Mouse (Mus musculus) liver, embryonic 15.5 days (tissue): Measurements from ENCODE around the gene Gm20388. TPM values are rescaled to one million over a fixed set of nuclear protein-coding genes. Genes with fewer than 3 reads are reported as not detected.
A peak's percentile ranks its signal among the peaks of the same experiment; 100 is the strongest.

Experiments
- ATAC-seq: fragments of 200-750 bp; cut with Nextera tagmentation; 2 replicates; pipeline ENCODE4 v1.8.0; 2017; ENCODE audit warnings: moderate number of reproducible peaks, mild to moderate bottlenecking, moderate library complexity; ENCODE audit not compliant: insufficient read depth
- H3K27ac ChIP-seq: fragments of 300-500 bp; sonication (generic); replicated peaks from 2 replicates; pipeline ENCODE4 v1.5.1; 2015; ENCODE audit warnings: mild to moderate bottlenecking, inconsistent platforms
- H3K27me3 ChIP-seq: fragments of 300-500 bp; sonication (generic); 2 replicates; pipeline ENCODE4 v1.6.1; 2015; ENCODE audit warnings: mild to moderate bottlenecking, inconsistent platforms
- H3K36me3 ChIP-seq: fragments of 300-500 bp; sonication (generic); replicated peaks from 2 replicates; pipeline ENCODE4 v1.6.1; 2015; ENCODE audit warnings: moderate library complexity, mild to moderate bottlenecking, inconsistent platforms
- H3K4me1 ChIP-seq: fragments of 300-500 bp; sonication (generic); replicated peaks from 2 replicates; pipeline ENCODE4 v1.6.1; 2015; ENCODE audit warnings: inconsistent platforms
- H3K4me2 ChIP-seq: fragments of 300-500 bp; sonication (generic); 2 replicates; pipeline ENCODE4 v1.6.1; 2015; ENCODE audit warnings: moderate library complexity, mild to moderate bottlenecking, inconsistent platforms
- H3K4me3 ChIP-seq: fragments of 300-500 bp; sonication (generic); replicated peaks from 2 replicates; pipeline ENCODE4 v1.5.1; 2015; ENCODE audit warnings: mild to moderate bottlenecking, inconsistent platforms
- H3K9ac ChIP-seq: fragments of 300-500 bp; sonication (generic); 2 replicates; pipeline ENCODE4 v1.6.1; 2015; ENCODE audit warnings: moderate library complexity, mild to moderate bottlenecking, inconsistent platforms
- H3K9me3 ChIP-seq: fragments of 300-500 bp; sonication (generic); replicated peaks from 2 replicates; pipeline ENCODE4 v1.6.1; 2016; ENCODE audit warnings: inconsistent platforms
- WGBS: fragments of 180-500 bp; shearing (Covaris S2); methylation state at CpG from one replicate; pipeline ENCODE4 v1.1.7; 2015; ENCODE audit warnings: mixed read lengths; ENCODE audit not compliant: insufficient replicate concordance; 5-methylcytosine and 5-hydroxymethylcytosine counted together
- polyA plus RNA-seq: library from polyadenylated mRNA; unstranded; fragments of >200 nt; fragmentation: Nextera tagmentation; extraction: Ambion mirVana; gene quantifications from 2 replicates; pipeline ENCODE4 v1.2.1, GENCODE M21; 2015

Gene Gm20388
- polyA plus RNA-seq, 1 experiment from 2014 or later: not detected

DNA sequence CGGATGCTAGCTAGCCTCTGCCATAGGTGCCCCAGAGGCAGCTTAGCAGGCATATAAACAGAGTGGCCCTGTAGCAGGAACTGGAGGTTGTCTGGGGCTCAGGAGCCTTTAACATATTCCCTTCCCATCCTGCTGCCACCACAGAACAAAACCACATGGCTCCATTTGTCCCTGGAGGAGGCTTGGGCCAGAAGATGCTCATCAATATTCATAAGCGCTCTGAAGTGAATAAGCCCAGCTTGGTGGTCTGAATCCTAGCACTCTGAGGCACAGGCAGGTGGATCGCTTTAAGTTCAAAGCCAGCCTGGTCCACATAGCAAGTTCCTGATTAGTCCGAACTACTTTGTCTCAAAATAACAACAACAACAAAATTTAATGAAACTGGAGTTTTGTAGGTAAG lies 22.6 kb upstream of the Gm20388 start:
- no peak for ATAC-seq
- H3K9ac ChIP-seq: no peak overlapping the region
- H3K4me2 ChIP-seq: no peak overlapping the region
- H3K4me3 ChIP-seq: no peak overlapping the region
- H3K27me3 ChIP-seq: 0 out of 2 replicates have a peak, but pooled peaks cover 3% of the 10 kb centered on the region
- no peak overlapping the region for H3K27ac ChIP-seq
- H3K9me3 ChIP-seq: no peaks in the 10 kb centered on the region
- H3K4me1 ChIP-seq: peaks cover 10% of the 10 kb centered on the region
- WGBS: 54% methylated on average over 4 of the region's 4 CpGs
- H3K36me3 ChIP-seq: no peaks in the 10 kb centered on the region

DNA sequence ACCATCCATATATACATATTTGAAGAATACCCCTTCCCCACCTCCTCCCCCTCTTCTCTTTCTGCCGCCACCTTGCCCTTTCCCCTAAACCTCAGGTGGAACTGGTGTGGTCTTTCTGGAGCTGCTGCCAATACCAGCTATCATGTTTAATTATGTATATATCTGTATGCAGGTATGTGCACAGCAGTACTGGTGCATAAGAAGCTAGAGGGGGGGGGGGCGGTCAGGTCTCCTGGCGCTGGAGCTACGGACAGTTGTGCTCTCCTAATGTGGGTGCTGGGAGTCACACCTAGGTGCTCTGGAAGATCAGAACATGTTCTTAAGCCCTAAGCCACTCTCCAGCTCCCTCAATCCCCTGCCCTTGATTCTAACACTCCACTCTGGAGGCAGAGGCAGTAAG lies 13.6 kb upstream of the Gm20388 start:
- 69% methylated on average over 4 of the region's 4 CpGs for WGBS
- Histone ChIP-seq H3K36me3 (no peaks in the 10 kb centered on the region), H3K4me3 (no peak overlapping the region), H3K4me2 (no peak overlapping the region), H3K4me1 (peaks cover 19% of the 10 kb centered on the region), H3K9me3 (no peaks in the 10 kb centered on the region), H3K27ac (no peak overlapping the region), H3K27me3 (peaks cover 53% of the 10 kb centered on the region), H3K9ac (no peak overlapping the region)
- ATAC-seq: no peak

DNA sequence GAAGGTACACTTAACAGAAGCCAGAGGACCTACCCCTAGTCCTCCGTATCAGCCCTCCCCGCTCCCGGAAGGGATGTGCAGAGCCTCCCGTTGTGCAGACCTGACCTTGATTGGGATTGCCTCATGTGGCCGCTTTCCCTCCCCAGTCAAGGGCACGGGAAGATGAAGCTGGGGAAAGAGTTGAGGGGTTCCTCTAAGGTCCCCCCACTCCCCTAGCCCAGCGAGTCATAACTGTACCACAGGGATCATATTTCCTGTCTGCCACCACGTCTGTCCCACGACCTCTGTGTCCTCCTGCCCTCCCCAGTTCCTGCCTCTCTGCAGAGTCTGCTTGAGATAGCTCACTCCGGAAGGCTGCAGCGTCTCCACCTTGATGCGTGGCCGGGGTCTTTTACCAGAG lies 12.7 kb upstream of the Gm20388 start:
- no peak overlapping the region for H3K9ac ChIP-seq
- no peak overlapping the region for H3K27ac ChIP-seq
- H3K9me3 ChIP-seq: no peaks in the 10 kb centered on the region
- peaks cover 60% of the 10 kb centered on the region for H3K27me3 ChIP-seq
- H3K4me2 ChIP-seq: peak overlapping the region; percentile 23; the same call in 1 of the 2 replicates
- H3K4me3 ChIP-seq: no peak overlapping the region
- peaks cover 19% of the 10 kb centered on the region for H3K4me1 ChIP-seq
- peak; percentile 31; the same call in 1 of the 2 replicates for ATAC-seq
- no peaks in the 10 kb centered on the region for H3K36me3 ChIP-seq
- 5% methylated on average over 13 of the region's 13 CpGs for WGBS

DNA sequence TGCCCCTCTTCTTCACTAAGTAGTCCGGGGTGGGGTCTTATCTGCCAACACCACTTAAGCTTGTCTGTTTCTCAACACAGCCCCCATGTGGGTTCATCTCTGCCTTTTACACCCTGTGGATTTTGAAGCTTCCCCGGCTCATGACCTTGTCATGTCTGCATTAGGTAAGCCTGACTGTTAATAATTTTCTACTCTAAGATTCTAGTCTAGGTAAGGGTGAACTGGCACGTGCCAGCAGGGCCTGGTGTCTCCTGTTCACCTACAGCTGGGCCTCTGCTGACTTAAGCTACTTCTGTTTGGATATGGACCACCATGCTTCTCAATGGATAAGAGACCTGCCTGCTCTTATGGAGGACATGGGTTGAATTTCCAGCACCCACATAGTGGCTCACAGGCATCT lies 9.3 kb upstream of the Gm20388 start:
- no peaks in the 10 kb centered on the region for H3K9me3 ChIP-seq
- ATAC-seq: no peak

DNA sequence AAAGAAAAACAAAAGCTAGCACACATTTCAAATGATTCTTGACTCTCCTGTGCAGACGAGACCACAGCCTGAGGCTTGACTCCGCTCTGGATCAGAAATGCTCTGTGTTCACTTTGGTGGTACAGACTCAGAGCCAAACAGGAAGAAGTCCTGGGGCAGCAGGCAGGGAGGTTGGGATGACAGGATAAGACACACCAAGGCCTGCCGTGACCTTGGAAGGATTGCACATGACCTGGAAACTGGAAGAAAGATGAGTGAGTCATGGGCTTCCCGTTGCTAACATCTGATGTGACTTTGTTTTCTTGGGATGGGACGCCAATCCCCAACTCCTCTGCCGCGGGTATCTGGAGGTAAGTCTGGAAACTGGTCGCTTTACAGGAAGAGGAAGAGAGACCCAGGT lies 8.7 kb upstream of the Gm20388 start:
- ATAC-seq: no peak

More for the DNA sequence above, 9.3 kb upstream of the Gm20388 start:
- peaks cover 84% of the 10 kb centered on the region for H3K27me3 ChIP-seq
- H3K36me3 ChIP-seq: no peaks in the 10 kb centered on the region
- WGBS: 28% methylated on average over 3 of the region's 3 CpGs
- H3K27ac ChIP-seq: no peak overlapping the region
- peaks cover 19% of the 10 kb centered on the region for H3K4me1 ChIP-seq
- no peak overlapping the region for H3K4me2 ChIP-seq
- H3K4me3 ChIP-seq: no peak overlapping the region
- H3K9ac ChIP-seq: no peak overlapping the region

DNA sequence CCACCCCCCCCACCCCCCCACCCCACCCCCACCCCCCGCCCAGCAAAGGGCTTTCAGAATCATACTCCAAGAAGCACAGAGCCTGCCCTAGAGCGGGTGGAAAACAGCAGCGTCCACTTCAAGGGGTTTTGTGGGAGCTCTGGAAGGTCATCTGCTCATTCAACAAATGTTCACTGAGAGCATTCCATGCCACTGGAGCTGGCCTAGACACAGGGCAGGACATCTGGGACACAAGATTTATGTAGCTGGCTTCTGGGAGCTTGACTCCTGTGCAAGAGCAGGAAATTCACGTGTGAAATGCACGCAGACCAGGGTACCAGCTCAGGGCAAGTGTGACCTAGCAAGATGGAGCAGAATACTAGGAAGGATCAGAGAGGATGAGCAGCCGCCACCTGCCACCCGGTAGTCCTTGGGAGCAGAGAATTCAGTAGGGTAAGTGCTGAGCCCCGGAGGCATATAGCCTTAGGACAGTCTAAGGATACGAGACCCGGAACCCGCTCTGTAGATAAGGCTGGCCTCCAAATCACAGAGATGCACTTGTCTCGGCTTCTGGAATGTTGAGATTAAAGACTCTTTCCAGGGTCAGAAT lies 6.2 kb upstream of the Gm20388 start:
- Histone ChIP-seq H3K4me2 (no peak overlapping the region), H3K9me3 (no peaks in the 10 kb centered on the region), H3K27ac (no peak overlapping the region), H3K4me1 (peaks cover 30% of the 10 kb centered on the region), H3K27me3 (peaks cover 57% of the 10 kb centered on the region), H3K9ac (no peak overlapping the region), H3K36me3 (no peaks in the 10 kb centered on the region), H3K4me3 (no peak overlapping the region)
- no peak for ATAC-seq
- WGBS: 57% methylated on average over 12 of the region's 12 CpGs

More for the DNA sequence above, 8.7 kb upstream of the Gm20388 start:
- WGBS: 50% methylated on average over 8 of the region's 8 CpGs
- Histone ChIP-seq H3K27me3 (peaks cover 82% of the 10 kb centered on the region), H3K36me3 (no peaks in the 10 kb centered on the region), H3K9ac (no peak overlapping the region), H3K4me2 (no peak overlapping the region), H3K4me1 (peaks cover 21% of the 10 kb centered on the region), H3K4me3 (no peak overlapping the region), H3K27ac (no peak overlapping the region), H3K9me3 (no peaks in the 10 kb centered on the region)

DNA sequence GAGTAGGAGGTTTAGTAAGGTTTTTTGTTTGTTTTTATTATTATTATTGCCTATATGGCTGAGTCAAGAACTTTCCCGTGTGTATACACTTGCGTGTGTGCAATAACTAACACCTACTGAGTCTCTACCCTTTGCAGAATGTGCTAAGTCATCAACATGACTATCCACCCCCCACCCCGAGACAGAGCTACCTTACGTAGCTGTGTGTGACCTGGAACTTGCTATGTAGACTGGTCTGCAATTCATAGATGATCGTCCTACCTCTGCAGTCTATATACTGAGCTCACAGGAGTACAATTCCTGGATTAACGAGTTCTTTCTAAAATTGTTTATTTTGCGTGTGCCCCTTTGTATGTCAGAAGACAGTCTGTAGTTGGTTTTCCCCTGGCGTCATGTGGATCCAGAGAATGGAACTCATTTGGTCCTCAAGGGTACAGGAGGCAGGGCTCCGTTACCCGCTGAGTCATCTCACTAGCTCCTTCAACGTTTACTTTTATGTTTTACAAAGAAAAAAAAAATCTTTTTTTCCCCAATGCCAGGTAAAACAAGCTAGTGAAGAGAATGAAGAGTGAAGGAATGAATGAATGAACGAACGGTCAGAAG lies 596 bp upstream of the Gm20388 start, which contains the start of gene Usp10:
Gene Usp10 (plus strand): TSS at position 417 of the 603 bp plus-strand sequence.
- Histone ChIP-seq H3K4me3 (peak within 1 kb of the TSS; percentile 90), H3K36me3 (no peaks in the 10 kb centered on the region), H3K4me1 (peaks cover 65% of the 10 kb centered on the region), H3K27me3 (peaks cover 6% of the 10 kb centered on the region), H3K4me2 (peak within 1 kb of the TSS; percentile 92), H3K27ac (peak within 1 kb of the TSS; percentile 98), H3K9ac (peak within 1 kb of the TSS; percentile 91), H3K9me3 (no peaks in the 10 kb centered on the region)
- ATAC-seq: peak; percentile 49
- WGBS: 16% methylated on average over 13 of the region's 13 CpGs

DNA sequence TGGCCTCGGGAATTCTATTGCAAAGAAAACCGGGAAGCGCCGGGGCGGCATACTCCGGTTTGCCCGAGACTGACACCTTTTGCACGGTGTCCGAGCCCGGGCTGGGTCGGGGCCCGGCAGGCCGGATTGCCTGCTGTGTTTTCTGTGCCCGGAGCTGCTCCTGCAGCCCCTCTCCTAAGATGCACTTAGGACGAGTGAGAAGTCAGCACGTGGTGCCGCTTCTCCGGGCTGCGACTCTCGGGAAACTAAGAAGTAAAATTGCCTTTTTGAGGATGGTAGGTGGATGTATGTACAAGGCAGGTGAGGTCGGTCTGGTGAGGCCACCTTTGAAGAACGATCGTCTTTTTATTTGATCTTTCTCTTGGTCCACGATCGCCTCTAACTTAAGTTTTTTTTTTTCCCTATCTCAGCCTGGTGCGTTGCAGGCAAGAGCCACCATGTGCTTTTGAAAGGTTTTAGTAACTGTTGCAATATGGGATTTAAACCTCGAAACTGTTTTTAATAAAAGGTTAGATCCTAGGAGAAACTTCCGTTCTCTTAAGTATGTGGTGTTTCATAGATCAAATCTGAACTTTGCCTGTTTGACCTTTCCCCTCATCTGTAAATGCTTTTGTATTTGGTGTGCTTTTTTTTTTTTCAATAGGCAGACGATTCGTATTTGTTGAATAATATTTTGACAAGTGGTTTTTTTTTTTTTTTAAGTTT lies 769 bp downstream of the Gm20388 start:
- peak overlapping the region; percentile 90 for H3K4me3 ChIP-seq
- peak overlapping the region; percentile 98 for H3K27ac ChIP-seq
- no peaks in the 10 kb centered on the region for H3K27me3 ChIP-seq
- peak overlapping the region; percentile 92 for H3K4me2 ChIP-seq
- H3K9me3 ChIP-seq: no peaks in the 10 kb centered on the region
- H3K9ac ChIP-seq: peak overlapping the region; percentile 91
- H3K4me1 ChIP-seq: peaks cover 79% of the 10 kb centered on the region
- under 1% methylated on average over 30 of the region's 30 CpGs for WGBS
- H3K36me3 ChIP-seq: no peaks in the 10 kb centered on the region; the same call in 1 of the 2 replicates
- ATAC-seq: peak; percentile 20

DNA sequence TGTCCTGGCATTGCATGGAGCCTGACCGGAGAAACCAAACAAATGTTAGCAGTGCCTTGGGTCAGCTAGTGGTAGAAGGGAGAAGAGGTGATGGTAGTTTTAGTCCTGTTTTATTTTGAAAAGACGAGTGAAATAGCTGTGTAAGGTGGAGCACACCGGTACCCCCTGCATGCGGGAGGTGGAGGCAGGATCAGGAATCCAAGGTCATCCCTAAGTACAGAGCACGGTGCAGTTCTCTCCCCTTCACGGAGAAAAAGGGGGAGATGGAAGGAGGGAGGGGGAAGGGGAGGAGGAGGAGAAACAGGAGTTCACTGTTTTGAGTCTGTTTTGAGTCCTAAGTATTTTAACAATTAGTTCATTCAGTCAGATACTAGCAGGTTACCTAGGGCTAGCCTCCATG lies 2.0 kb downstream of the Gm20388 start:
- Histone ChIP-seq H3K27ac (peak overlapping the region; percentile 98), H3K36me3 (no peaks in the 10 kb centered on the region; the same call in 1 of the 2 replicates), H3K9me3 (no peaks in the 10 kb centered on the region), H3K27me3 (no peaks in the 10 kb centered on the region), H3K4me2 (peak overlapping the region; percentile 92), H3K9ac (peak overlapping the region; percentile 91), H3K4me3 (peak overlapping the region; percentile 90), H3K4me1 (peaks cover 83% of the 10 kb centered on the region)
- 50% methylated on average over 6 of the region's 6 CpGs for WGBS
- no peak for ATAC-seq

DNA sequence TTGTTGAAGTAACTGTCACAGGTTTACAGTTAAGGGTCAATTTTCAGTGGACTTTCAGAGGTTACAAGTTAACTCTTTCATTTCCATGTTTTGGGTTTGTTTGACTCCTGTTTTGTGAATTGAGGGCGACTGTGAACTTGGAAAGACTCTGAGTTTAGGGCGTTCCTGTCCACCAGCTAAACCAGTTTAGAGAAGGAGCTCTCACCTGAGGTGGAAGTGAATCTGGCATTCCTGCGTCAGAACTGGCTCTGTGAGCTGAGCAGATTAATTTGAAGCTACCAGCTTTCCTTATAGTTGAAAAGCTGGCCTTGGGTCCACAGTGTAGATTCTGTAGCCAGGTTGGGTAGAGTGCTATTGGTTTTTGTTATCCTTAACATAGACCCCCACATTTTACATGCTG lies 2.5 kb downstream of the Gm20388 start:
- Histone ChIP-seq H3K9me3 (no peaks in the 10 kb centered on the region), H3K27me3 (no peaks in the 10 kb centered on the region), H3K36me3 (no peaks in the 10 kb centered on the region; the same call in 1 of the 2 replicates), H3K4me2 (peak overlapping the region; percentile 92), H3K9ac (peak overlapping the region; percentile 91; the same call in 1 of the 2 replicates), H3K4me1 (peaks cover 83% of the 10 kb centered on the region), H3K4me3 (peak overlapping the region; percentile 90), H3K27ac (peak overlapping the region; percentile 98)
- 48% methylated on average over 3 of the region's 3 CpGs for WGBS
- no peak for ATAC-seq

DNA sequence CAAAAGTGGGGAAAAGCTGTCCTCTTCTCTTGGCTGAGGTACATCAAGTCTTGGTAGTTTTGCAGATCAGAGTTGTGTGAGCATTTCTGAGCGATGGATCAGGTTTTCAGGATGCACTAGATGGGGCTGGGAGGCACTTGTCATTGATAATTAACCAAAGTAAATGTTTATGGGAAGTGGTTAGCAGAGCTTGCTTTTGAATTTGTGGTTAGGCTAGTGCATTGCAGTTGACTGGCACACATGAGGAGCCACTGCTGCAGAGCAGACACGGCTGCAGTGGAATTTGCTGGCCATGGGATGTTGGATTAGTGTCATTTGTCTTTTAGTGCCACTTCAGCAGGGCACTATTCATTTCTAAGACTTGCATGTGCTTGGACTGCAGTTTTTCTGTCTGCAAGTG lies 3.5 kb downstream of the Gm20388 start:
- Histone ChIP-seq H3K36me3 (peaks cover 5% of the 10 kb centered on the region; the same call in 1 of the 2 replicates), H3K27me3 (no peaks in the 10 kb centered on the region), H3K9me3 (no peaks in the 10 kb centered on the region), H3K4me3 (peak overlapping the region; percentile 2; the same call in 1 of the 2 replicates), H3K4me2 (peak overlapping the region; percentile 92), H3K27ac (peak overlapping the region; percentile 98), H3K4me1 (peaks cover 83% of the 10 kb centered on the region), H3K9ac (peak overlapping the region; percentile 16; the same call in 1 of the 2 replicates)
- 14% methylated on average over 2 of the region's 2 CpGs for WGBS
- no peak for ATAC-seq
